Mouse (Mus musculus): Measurements from ENCODE around the gene Kcnip3. TPM values are rescaled to one million over a fixed set of nuclear protein-coding genes. Genes with fewer than 3 reads are reported as not detected.

Kcnip3 gene
- polyA plus RNA-seq, 1 experiment from 2014 or later: 1.8 TPM

GRCm38 (mm10) chr2:127482533-127482911 lies 39.4 kb downstream of the Kcnip3 start:
- WGBS: 0% methylated on average over 21 of the region's 21 CpGs
- H3K4me3 ChIP-seq: peak overlapping the region; percentile 63
- H3K36me3 ChIP-seq (replicated peaks): no peaks in the 10 kb centered on the region
- DNase-seq (ENCODE audit: low spot score): peak; percentile 80
- H3K27ac ChIP-seq (replicated peaks): peak overlapping the region; percentile 19; the same call in 1 of the 2 replicates
- H3K4me1 ChIP-seq: peaks cover 35% of the 10 kb centered on the region
- H3K27me3 ChIP-seq (replicated peaks; ENCODE audit: low read depth, poor library complexity, severe bottlenecking): peaks cover 90% of the 10 kb centered on the region
- H3K9me3 ChIP-seq: no peaks in the 10 kb centered on the region

GRCm38 (mm10) chr2:127481841-127482532 lies 39.9 kb downstream of the Kcnip3 start:
- H3K9me3 ChIP-seq: no peaks in the 10 kb centered on the region
- H3K4me3 ChIP-seq: peak overlapping the region; percentile 63
- DNase-seq (ENCODE audit: low spot score): no peak
- H3K36me3 ChIP-seq (replicated peaks): no peaks in the 10 kb centered on the region
- peak overlapping the region; percentile 19; the same call in 1 of the 2 replicates for H3K27ac ChIP-seq (replicated peaks)
- peaks cover 86% of the 10 kb centered on the region for H3K27me3 ChIP-seq (replicated peaks; ENCODE audit: low read depth, poor library complexity, severe bottlenecking)
- under 1% methylated on average over 59 of the region's 59 CpGs for WGBS
- H3K4me1 ChIP-seq: peaks cover 35% of the 10 kb centered on the region

GRCm38 (mm10) chr2:127479763-127480162 lies 42.1 kb downstream of the Kcnip3 start:
- H3K36me3 ChIP-seq (replicated peaks): no peaks in the 10 kb centered on the region
- H3K9me3 ChIP-seq: no peaks in the 10 kb centered on the region
- WGBS: 68% methylated on average over 10 of the region's 10 CpGs
- no peak overlapping the region for H3K27ac ChIP-seq (replicated peaks)
- DNase-seq (ENCODE audit: low spot score): no peak
- no peak overlapping the region for H3K4me3 ChIP-seq
- peaks cover 33% of the 10 kb centered on the region for H3K4me1 ChIP-seq
- H3K27me3 ChIP-seq (replicated peaks; ENCODE audit: low read depth, poor library complexity, severe bottlenecking): peaks cover 65% of the 10 kb centered on the region

GRCm38 (mm10) chr2:127479210-127479609 lies 42.7 kb downstream of the Kcnip3 start:
- Histone ChIP-seq H3K4me3 (no peak overlapping the region), H3K27me3 (replicated peaks; ENCODE audit: low read depth, poor library complexity, severe bottlenecking) (peaks cover 60% of the 10 kb centered on the region), H3K4me1 (peaks cover 28% of the 10 kb centered on the region), H3K27ac (replicated peaks) (no peak overlapping the region), H3K9me3 (no peaks in the 10 kb centered on the region), H3K36me3 (replicated peaks) (no peaks in the 10 kb centered on the region)
- 87% methylated on average over 4 of the region's 4 CpGs for WGBS
- no peak for DNase-seq (ENCODE audit: low spot score)

- no peak overlapping the region for H3K4me3 ChIP-seq
- no peaks in the 10 kb centered on the region for H3K4me1 ChIP-seq
- H3K27ac ChIP-seq (replicated peaks): no peak overlapping the region
- no peaks in the 10 kb centered on the region for H3K9me3 ChIP-seq
- H3K27me3 ChIP-seq (replicated peaks; ENCODE audit: low read depth, poor library complexity, severe bottlenecking): no peaks in the 10 kb centered on the region
- 78% methylated on average over 3 of the region's 3 CpGs for WGBS
- DNase-seq (ENCODE audit: low spot score): no peak
- no peaks in the 10 kb centered on the region for H3K36me3 ChIP-seq (replicated peaks)
Measured at GRCm38 (mm10) chr2:127472279-127472678, 49.6 kb downstream of the Kcnip3 start.

GRCm38 (mm10) chr2:127471281-127471680 lies 50.6 kb downstream of the Kcnip3 start:
- Histone ChIP-seq H3K27me3 (replicated peaks; ENCODE audit: low read depth, poor library complexity, severe bottlenecking) (no peaks in the 10 kb centered on the region; the same call in 1 of the 2 replicates), H3K27ac (replicated peaks) (no peak overlapping the region), H3K4me3 (no peak overlapping the region), H3K36me3 (replicated peaks) (no peaks in the 10 kb centered on the region), H3K9me3 (no peaks in the 10 kb centered on the region), H3K4me1 (no peaks in the 10 kb centered on the region)
- no peak for DNase-seq (ENCODE audit: low spot score)
- WGBS: 85% methylated on average over 8 of the region's 8 CpGs

- Histone ChIP-seq H3K36me3 (replicated peaks) (no peaks in the 10 kb centered on the region), H3K4me3 (no peak overlapping the region), H3K4me1 (no peaks in the 10 kb centered on the region), H3K27ac (replicated peaks) (no peak overlapping the region), H3K27me3 (replicated peaks; ENCODE audit: low read depth, poor library complexity, severe bottlenecking) (peaks cover 3% of the 10 kb centered on the region; the same call in 1 of the 2 replicates), H3K9me3 (no peaks in the 10 kb centered on the region)
- DNase-seq (ENCODE audit: low spot score): no peak
- WGBS: 90% methylated on average over 10 of the region's 10 CpGs
Measured at GRCm38 (mm10) chr2:127470661-127471060, 51.2 kb downstream of the Kcnip3 start.

- no peak overlapping the region for H3K4me3 ChIP-seq
- H3K9me3 ChIP-seq: no peaks in the 10 kb centered on the region
- WGBS: 83% methylated on average over 5 of the region's 5 CpGs
- no peak for DNase-seq (ENCODE audit: low spot score)
- no peak overlapping the region for H3K27ac ChIP-seq (replicated peaks)
- H3K4me1 ChIP-seq: no peaks in the 10 kb centered on the region
- peaks cover 4% of the 10 kb centered on the region; the same call in 1 of the 2 replicates for H3K27me3 ChIP-seq (replicated peaks; ENCODE audit: low read depth, poor library complexity, severe bottlenecking)
- H3K36me3 ChIP-seq (replicated peaks): no peaks in the 10 kb centered on the region
Measured at GRCm38 (mm10) chr2:127470183-127470582, 51.7 kb downstream of the Kcnip3 start.

GRCm38 (mm10) chr2:127462314-127462713 lies 59.6 kb downstream of the Kcnip3 start:
- Histone ChIP-seq H3K4me1 (peaks cover 7% of the 10 kb centered on the region), H3K9me3 (no peaks in the 10 kb centered on the region), H3K36me3 (replicated peaks) (no peaks in the 10 kb centered on the region), H3K4me3 (no peak overlapping the region), H3K27ac (replicated peaks) (no peak overlapping the region), H3K27me3 (replicated peaks; ENCODE audit: low read depth, poor library complexity, severe bottlenecking) (peaks cover 10% of the 10 kb centered on the region; the same call in 1 of the 2 replicates)
- WGBS: 13% methylated on average over 8 of the region's 8 CpGs
- peak; percentile 73 for DNase-seq (ENCODE audit: low spot score)

- 53% methylated on average over 9 of the region's 9 CpGs for WGBS
- H3K27ac ChIP-seq (replicated peaks): no peak overlapping the region
Measured at GRCm38 (mm10) chr2:127461351-127461750, 60.5 kb downstream of the Kcnip3 start.

GRCm38 (mm10) chr2:127459341-127459740 lies 62.6 kb downstream of the Kcnip3 start:
- Histone ChIP-seq H3K4me3 (no peak overlapping the region), H3K27me3 (replicated peaks; ENCODE audit: low read depth, poor library complexity, severe bottlenecking) (peaks cover 22% of the 10 kb centered on the region), H3K27ac (replicated peaks) (no peak overlapping the region), H3K36me3 (replicated peaks) (no peaks in the 10 kb centered on the region), H3K4me1 (peaks cover 7% of the 10 kb centered on the region), H3K9me3 (no peaks in the 10 kb centered on the region)
- WGBS: 86% methylated on average over 2 of the region's 2 CpGs
- DNase-seq (ENCODE audit: low spot score): no peak

More at GRCm38 (mm10) chr2:127461351-127461750, 60.5 kb downstream of the Kcnip3 start:
- H3K36me3 ChIP-seq (replicated peaks): no peaks in the 10 kb centered on the region
- H3K4me3 ChIP-seq: no peak overlapping the region
- H3K9me3 ChIP-seq: no peaks in the 10 kb centered on the region
- DNase-seq (ENCODE audit: low spot score): no peak
- H3K4me1 ChIP-seq: peaks cover 7% of the 10 kb centered on the region
- H3K27me3 ChIP-seq (replicated peaks; ENCODE audit: low read depth, poor library complexity, severe bottlenecking): 0 out of 2 replicates have a peak, but pooled peaks cover 10% of the 10 kb centered on the region

- no peak overlapping the region for H3K27ac ChIP-seq (replicated peaks)
- peak; percentile 73 for DNase-seq (ENCODE audit: low spot score)
- H3K4me3 ChIP-seq: no peak overlapping the region
- H3K27me3 ChIP-seq (replicated peaks; ENCODE audit: low read depth, poor library complexity, severe bottlenecking): peaks cover 51% of the 10 kb centered on the region
- no peaks in the 10 kb centered on the region for H3K36me3 ChIP-seq (replicated peaks)
- WGBS: 3% methylated on average over 5 of the region's 5 CpGs
- H3K9me3 ChIP-seq: no peaks in the 10 kb centered on the region
- peaks cover 11% of the 10 kb centered on the region for H3K4me1 ChIP-seq
Measured at GRCm38 (mm10) chr2:127453764-127454163, 68.1 kb downstream of the Kcnip3 start.

GRCm38 (mm10) chr2:127453141-127453540 lies 68.8 kb downstream of the Kcnip3 start:
- DNase-seq (ENCODE audit: low spot score): no peak
- Histone ChIP-seq H3K9me3 (no peaks in the 10 kb centered on the region), H3K27ac (replicated peaks) (no peak overlapping the region), H3K27me3 (replicated peaks; ENCODE audit: low read depth, poor library complexity, severe bottlenecking) (peaks cover 51% of the 10 kb centered on the region), H3K4me1 (peaks cover 11% of the 10 kb centered on the region), H3K36me3 (replicated peaks) (no peaks in the 10 kb centered on the region), H3K4me3 (no peak overlapping the region)
- WGBS: 78% methylated on average over 9 of the region's 9 CpGs

Data from embryonic facial prominence, embryonic 10.5 days (tissue).